Mouse (Mus musculus) lung, embryonic 15.5 days (tissue): Measurements from ENCODE around the gene Exd1. TPM values are rescaled to one million over a fixed set of nuclear protein-coding genes. Genes with fewer than 3 reads are reported as not detected.

Experiments used
- ATAC-seq: fragments of 200-750 bp; cut with Nextera tagmentation; 2 replicates; pipeline ENCODE4 v1.8.0; 2017; ENCODE audit warnings: moderate number of reproducible peaks, borderline replicate concordance; ENCODE audit not compliant: low FRiP score, low TSS enrichment; ENCODE audit errors: extremely low read depth
- H3K27ac ChIP-seq: fragments of 300-500 bp; sonication (generic); 2 replicates; pipeline ENCODE4 v1.5.1; 2015; ENCODE audit warnings: moderate library complexity, mild to moderate bottlenecking, inconsistent platforms
- H3K27me3 ChIP-seq: fragments of 300-500 bp; sonication (generic); 2 replicates; pipeline ENCODE4 v1.6.1; 2015; ENCODE audit warnings: inconsistent platforms
- H3K36me3 ChIP-seq: fragments of 300-500 bp; sonication (generic); 2 replicates; pipeline ENCODE4 v1.6.1; 2015; ENCODE audit warnings: inconsistent platforms
- H3K4me1 ChIP-seq: fragments of 300-500 bp; sonication (generic); 2 replicates; pipeline ENCODE4 v1.6.1; 2015; ENCODE audit warnings: inconsistent platforms
- H3K4me2 ChIP-seq: fragments of 300-500 bp; sonication (generic); 2 replicates; pipeline ENCODE4 v1.6.1; 2015; ENCODE audit warnings: inconsistent platforms, mild to moderate bottlenecking, moderate library complexity
- H3K4me3 ChIP-seq: fragments of 300-500 bp; sonication (generic); 2 replicates; pipeline ENCODE4 v1.5.1; 2015; ENCODE audit warnings: mild to moderate bottlenecking, inconsistent platforms
- H3K9ac ChIP-seq: fragments of 300-500 bp; sonication (generic); 2 replicates; pipeline ENCODE4 v1.6.1; 2015; ENCODE audit warnings: inconsistent platforms
- H3K9me3 ChIP-seq: fragments of 300-500 bp; sonication (generic); 2 replicates; pipeline ENCODE4 v1.6.1; 2016; ENCODE audit warnings: inconsistent platforms
- WGBS: fragments of 180-500 bp; shearing (Covaris S2); methylation state at CpG from one replicate; pipeline ENCODE4 v1.1.7; 2015; 5-methylcytosine and 5-hydroxymethylcytosine counted together
- polyA plus RNA-seq: library from polyadenylated mRNA; unstranded; fragments of >200 nt; fragmentation: Nextera tagmentation; extraction: Ambion mirVana; gene quantifications from 2 replicates; pipeline ENCODE4 v1.2.1, GENCODE M21; 2015

The Exd1 gene
- polyA plus RNA-seq, 1 experiment from 2014 or later = 0.60 TPM

DNA sequence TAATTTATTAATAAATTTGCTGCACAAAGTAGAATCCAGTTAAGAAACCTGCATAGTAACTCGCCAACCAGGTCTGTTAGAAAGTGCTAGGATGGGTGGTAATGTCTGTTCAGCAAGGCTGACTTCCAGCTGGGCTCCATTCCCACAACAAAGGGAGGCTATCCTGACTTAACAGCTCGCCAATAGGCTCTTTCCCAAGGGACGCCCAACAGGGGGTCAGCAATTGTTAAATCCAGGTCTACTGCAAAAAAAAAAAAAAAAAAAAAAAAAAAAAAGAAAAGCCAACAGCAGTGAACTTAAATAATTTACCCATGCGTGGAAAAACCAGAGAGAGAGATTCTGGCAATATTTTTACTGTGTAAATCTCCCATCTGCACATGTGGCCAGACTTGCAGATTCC is 60.9 kb downstream of the Exd1 start:
- H3K9me3 ChIP-seq = no peaks in the 10 kb centered on the region
- H3K9ac ChIP-seq = no peak overlapping the region
- no peaks in the 10 kb centered on the region for H3K27me3 ChIP-seq
- H3K36me3 ChIP-seq = no peaks in the 10 kb centered on the region
- H3K4me2 ChIP-seq = no peak overlapping the region
- 24% methylated on average over 4 of the region's 4 CpGs for WGBS
- no peaks in the 10 kb centered on the region for H3K4me1 ChIP-seq
- no peak overlapping the region for H3K4me3 ChIP-seq
- ATAC-seq = no peak
- H3K27ac ChIP-seq = no peak overlapping the region

- H3K4me1 ChIP-seq = peaks cover 7% of the 10 kb centered on the region; the same call in 1 of the 2 replicates
- no peak for ATAC-seq
- no peak overlapping the region for H3K9ac ChIP-seq
- 81% methylated on average over 1 of the region's 1 CpGs for WGBS
- no peaks in the 10 kb centered on the region for H3K36me3 ChIP-seq
- no peak overlapping the region for H3K27ac ChIP-seq
- no peaks in the 10 kb centered on the region for H3K9me3 ChIP-seq
- no peaks in the 10 kb centered on the region for H3K27me3 ChIP-seq
- no peak overlapping the region for H3K4me3 ChIP-seq
- H3K4me2 ChIP-seq = no peak overlapping the region
Observed at GRCm38 (mm10) chr2:119482307-119482706, 65.1 kb downstream of the Exd1 start.

DNA sequence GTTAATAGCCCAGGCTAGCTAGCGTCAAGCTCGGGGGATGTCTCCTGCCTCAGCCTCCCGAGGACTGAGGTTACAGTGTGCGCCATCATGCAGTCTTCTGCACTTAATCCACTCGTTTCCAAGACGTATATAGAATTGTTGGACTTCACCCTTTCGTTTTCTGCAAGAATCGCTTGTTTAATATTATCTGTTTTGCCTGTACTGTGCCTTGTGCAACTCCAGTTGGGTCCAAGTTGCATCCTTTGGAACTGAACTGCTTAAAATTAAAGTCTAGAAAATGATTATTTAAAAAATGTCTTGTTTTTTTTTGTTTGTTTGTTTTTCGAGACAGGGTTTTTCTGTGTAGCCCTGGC is 69.1 kb downstream of the Exd1 start:
- H3K9ac ChIP-seq = peak overlapping the region; percentile 83
- peaks cover 24% of the 10 kb centered on the region; the same call in 1 of the 2 replicates for H3K4me1 ChIP-seq
- WGBS = 9% methylated on average over 9 of the region's 9 CpGs
- peak overlapping the region; percentile 96 for H3K27ac ChIP-seq
- no peak for ATAC-seq
- peak overlapping the region; percentile 84 for H3K4me2 ChIP-seq
- peak overlapping the region; percentile 81 for H3K4me3 ChIP-seq
- H3K9me3 ChIP-seq = no peaks in the 10 kb centered on the region
- no peaks in the 10 kb centered on the region for H3K27me3 ChIP-seq
- H3K36me3 ChIP-seq = no peaks in the 10 kb centered on the region

DNA sequence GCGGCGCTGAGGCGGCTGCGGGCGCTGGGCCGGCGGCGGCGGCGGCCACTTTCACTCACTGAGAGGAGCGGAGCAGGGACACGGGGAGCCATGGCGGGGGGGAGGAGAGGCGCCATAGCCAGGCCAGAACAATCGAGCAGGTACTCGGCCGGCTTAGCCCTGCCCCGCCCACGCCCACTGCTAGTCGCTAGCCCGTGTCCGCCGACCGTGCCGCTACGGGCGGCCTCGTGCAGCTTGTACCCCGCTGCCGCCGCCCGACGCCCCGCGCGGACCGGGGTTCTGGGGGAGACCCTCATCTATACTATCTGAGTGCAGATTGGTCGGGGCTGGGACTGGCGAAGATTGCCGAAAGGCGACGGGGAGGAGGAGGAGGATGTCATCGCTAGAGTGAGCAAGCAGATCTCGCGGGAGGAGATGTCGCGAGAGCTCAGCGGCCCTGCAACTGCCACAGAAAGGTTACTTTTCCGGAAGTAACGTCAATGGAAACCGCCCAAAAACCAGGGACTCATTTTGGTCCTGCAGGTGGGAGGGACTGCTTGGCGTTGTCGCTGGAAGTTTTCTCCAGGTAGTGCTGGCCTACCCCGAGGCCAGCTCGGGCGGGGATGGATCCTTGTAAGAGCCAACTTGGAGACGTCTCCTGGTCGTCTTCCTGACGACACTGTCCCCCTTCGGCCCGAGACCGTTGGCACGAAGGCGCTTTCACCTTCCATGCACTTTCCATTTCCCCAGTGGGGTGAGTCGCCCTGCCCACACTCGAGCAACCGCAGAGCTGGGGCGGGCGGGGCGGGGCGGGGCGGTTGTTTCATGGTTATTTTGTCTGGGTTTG is 69.6 kb downstream of the Exd1 start, which contains the start of gene Ino80:
TSS of gene Ino80 (minus strand) at position 117 of the 826 bp plus-strand sequence.
- peak within 1 kb of the TSS; percentile 84 for H3K4me2 ChIP-seq
- under 1% methylated on average over 65 of the region's 72 CpGs for WGBS

GRCm38 (mm10) chr2:119476621-119477391 is 70.6 kb downstream of the Exd1 start:
- under 1% methylated on average over 43 of the region's 44 CpGs for WGBS
- ATAC-seq = peak; percentile 70
- no peaks in the 10 kb centered on the region for H3K36me3 ChIP-seq
- H3K27ac ChIP-seq = peak overlapping the region; percentile 96
- peak overlapping the region; percentile 97 for H3K9ac ChIP-seq
- H3K4me3 ChIP-seq = peak overlapping the region; percentile 81
- H3K4me2 ChIP-seq = peak overlapping the region; percentile 84
- peaks cover 24% of the 10 kb centered on the region; the same call in 1 of the 2 replicates for H3K4me1 ChIP-seq
- H3K27me3 ChIP-seq = no peaks in the 10 kb centered on the region
- H3K9me3 ChIP-seq = no peaks in the 10 kb centered on the region

More for the DNA sequence above, 69.6 kb downstream of the Exd1 start, which contains the start of gene Ino80:
- Histone ChIP-seq H3K4me1 (peaks cover 24% of the 10 kb centered on the region; the same call in 1 of the 2 replicates), H3K9me3 (no peaks in the 10 kb centered on the region), H3K27me3 (no peaks in the 10 kb centered on the region), H3K36me3 (no peaks in the 10 kb centered on the region), H3K9ac (peak within 1 kb of the TSS; percentile 97), H3K27ac (peak within 1 kb of the TSS; percentile 96), H3K4me3 (peak within 1 kb of the TSS; percentile 81)
- peak; percentile 95 for ATAC-seq

- 9% methylated on average over 7 of the region's 7 CpGs for WGBS
- H3K36me3 ChIP-seq = peaks cover 3% of the 10 kb centered on the region; the same call in 1 of the 2 replicates
- H3K27ac ChIP-seq = peak overlapping the region; percentile 96
- H3K4me3 ChIP-seq = peak overlapping the region; percentile 81
- peak overlapping the region; percentile 97 for H3K9ac ChIP-seq
- peak overlapping the region; percentile 84 for H3K4me2 ChIP-seq
- no peaks in the 10 kb centered on the region for H3K27me3 ChIP-seq
- H3K4me1 ChIP-seq = peaks cover 24% of the 10 kb centered on the region; the same call in 1 of the 2 replicates
- H3K9me3 ChIP-seq = no peaks in the 10 kb centered on the region
- ATAC-seq = no peak
Observed at GRCm38 (mm10) chr2:119476166-119476565, 71.3 kb downstream of the Exd1 start.

Other genes with a start within 250 kb of the Exd1 start
- gene Dll4, start 221.8 kb downstream of the Exd1 start, polyA plus RNA-seq = 13.6 and 14.7 TPM in 2 replicates
- 0.59 and 1.1 TPM in 2 replicates for gene Chac1, start 196.4 kb downstream of the Exd1 start, polyA plus RNA-seq
- 3.7 and 4.3 TPM in 2 replicates for gene Ino80, start 69.9 kb downstream of the Exd1 start, polyA plus RNA-seq
- gene Chp1, start 70 bp upstream of the Exd1 start, polyA plus RNA-seq = 61.1 and 62.2 TPM in 2 replicates
- gene Nusap1, start 70.7 kb upstream of the Exd1 start, polyA plus RNA-seq = 81.9 and 85.9 TPM in 2 replicates
- 27.9 and 29.5 TPM in 2 replicates for gene Oip5, start 70.8 kb upstream of the Exd1 start, polyA plus RNA-seq
- 39.0 and 39.5 TPM in 2 replicates for gene Ndufaf1, start 115.2 kb upstream of the Exd1 start, polyA plus RNA-seq
- 31.0 and 33.9 TPM in 2 replicates for gene Rtf1, start 127.4 kb upstream of the Exd1 start, polyA plus RNA-seq
- 1.6 and 2.4 TPM in 2 replicates for gene Itpka, start 194.7 kb upstream of the Exd1 start, polyA plus RNA-seq
- gene Ltk, start 212.8 kb upstream of the Exd1 start, polyA plus RNA-seq = 1.3 and 1.4 TPM in 2 replicates
- 30.4 and 31.7 TPM in 2 replicates for gene Rpap1, start 239.9 kb upstream of the Exd1 start, polyA plus RNA-seq